Mouse (Mus musculus): Measurements from ENCODE around the gene Scgb2b12. TPM values are rescaled to one million over a fixed set of nuclear protein-coding genes. Genes with fewer than 3 reads are reported as not detected.
"Not testable (repeated sequence)": the region's sequence is repeated elsewhere in the genome, so short reads cannot be mapped to it uniquely, and the experiment has no call there.

Gene Scgb2b12
- not detected in 2 replicates for polyA plus RNA-seq (2011; ENCODE audit: insufficient read length, low read depth, missing spikeins)

DNA sequence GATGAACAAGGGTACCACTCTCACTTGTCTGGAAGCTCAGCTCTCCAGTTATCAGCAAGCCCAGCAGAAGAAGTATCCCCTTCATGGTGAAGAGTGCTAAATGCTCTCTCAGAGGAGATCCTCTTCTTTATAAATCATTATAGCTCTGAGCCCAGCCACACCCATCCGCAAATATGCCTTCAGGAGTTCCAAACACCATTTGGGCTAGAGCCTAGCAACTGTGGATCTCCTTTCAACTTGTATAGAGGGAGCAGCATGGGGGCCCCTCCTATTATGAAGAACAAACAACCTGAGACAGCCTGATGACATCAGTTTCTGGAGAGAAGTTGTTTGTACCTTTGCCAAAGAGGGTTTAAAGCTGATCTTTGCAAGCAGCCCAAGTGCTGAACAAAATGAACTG lies at the start of gene Scgb2b12:
TSS of gene Scgb2b12 (minus strand) at position 101 of the 400 bp plus-strand sequence.
- H3K27ac ChIP-seq (ENCODE audit: insufficient read depth, low read length); H3K4me1 ChIP-seq (ENCODE audit: control insufficient read depth, insufficient read depth, low read length); H3K4me3 ChIP-seq (ENCODE audit: insufficient read depth, low read length): not testable (repeated sequence)

GRCm38 (mm10) chr7:32333882-32334281 lies 6.8 kb upstream of the Scgb2b12 start, which contains the start of gene Scgb1b12:
Gene Scgb1b12, plus strand, starts transcription at chr7:32334182.
- not testable (repeated sequence) for H3K4me3 ChIP-seq (ENCODE audit: insufficient read depth, low read length)

More at GRCm38 (mm10) chr7:32333882-32334281, 6.8 kb upstream of the Scgb2b12 start, which contains the start of gene Scgb1b12:
- H3K4me1 ChIP-seq (ENCODE audit: control insufficient read depth, insufficient read depth, low read length); H3K27ac ChIP-seq (ENCODE audit: insufficient read depth, low read length): not testable (repeated sequence)

Other genes starting within 250 kb of the Scgb2b12 start
- not detected in 2 replicates for gene Scgb1b10, start 226.4 kb downstream of the Scgb2b12 start, polyA plus RNA-seq (2011; ENCODE audit: insufficient read length, low read depth, missing spikeins)
- not detected in 2 replicates for gene Scgb2b11, start 116.1 kb downstream of the Scgb2b12 start, polyA plus RNA-seq (2011; ENCODE audit: insufficient read length, low read depth, missing spikeins)
- gene Scgb1b11, start 104.4 kb downstream of the Scgb2b12 start, polyA plus RNA-seq (2011; ENCODE audit: insufficient read length, low read depth, missing spikeins) = not detected in 2 replicates
- not detected in 2 replicates for gene Scgb1b12, start 6.9 kb upstream of the Scgb2b12 start, polyA plus RNA-seq (2011; ENCODE audit: insufficient read length, low read depth, missing spikeins)
- not detected in 2 replicates for gene Scgb1b29, start 114.3 kb upstream of the Scgb2b12 start, polyA plus RNA-seq (2011; ENCODE audit: insufficient read length, low read depth, missing spikeins)